12 mouse cellular contexts compared by ENCODE assay signal in genomic region chr5:91075021-91075420, GRCm38 (mm10). TPM values are rescaled to one million over a fixed set of nuclear protein-coding genes. Genes with fewer than 3 reads are reported as not detected.
A peak's percentile ranks its signal among the peaks of the same experiment; 100 is the strongest.
DNase-seq lines count a peak whose midpoint lies in the region; ATAC-seq and TF ChIP-seq lines count a peak whose summit lies in the region.
"Had no signal": no experiment of that assay in that cellular context is flagged by ENCODE, and none has a peak within 500 bp of the region (broad histone marks: within the 10 kb centered on the region; RNA-seq: fewer than 3 reads in every experiment).

No protein-coding gene starts in this region.

- TF ChIP-seq POLR2A in embryonic fibroblast, embryonic 13.5 days (IDR thresholded peaks at IDR 0.05; ENCODE audit: low read depth, low read length): no peak
- TF ChIP-seq POLR2A in small intestine, adult 2 months (IDR thresholded peaks at IDR 0.05; ENCODE audit: low read depth, low read length): no peak

- no peaks in the 10 kb centered on the region for H3K9me3 ChIP-seq in kidney, embryonic 16.5 days (ENCODE audit: low read length)
- no peaks in the 10 kb centered on the region for H3K9me3 ChIP-seq in intestine, embryonic 16.5 days (ENCODE audit: control insufficient read depth, low read length)

- no peaks in the 10 kb centered on the region for H3K36me3 ChIP-seq in kidney, embryonic 16.5 days (ENCODE audit: insufficient read depth, low read length)
- no peaks in the 10 kb centered on the region for H3K36me3 ChIP-seq in intestine, embryonic 16.5 days (ENCODE audit: control insufficient read depth, insufficient read depth, low read length)
- H3K36me3 ChIP-seq in small intestine, adult 2 months (ENCODE audit: control insufficient read depth, insufficient read depth, low read length): no peaks in the 10 kb centered on the region

- no peak for DNase-seq in kidney, postnatal 14 days
- no peak for DNase-seq in spleen, postnatal 10 days (ENCODE audit: low spot score in 2 of 2)
- no peak for DNase-seq in layer of hippocampus, postnatal 36 days
- DNase-seq in cerebellum, adult 11-12 months: no peak

- no peak for TF ChIP-seq CTCF in embryonic fibroblast, embryonic 13.5 days (IDR thresholded peaks at IDR 0.05; ENCODE audit: borderline replicate concordance, insufficient read depth, low read length)
- no peak for TF ChIP-seq CTCF in small intestine, adult 2 months (IDR thresholded peaks at IDR 0.05; ENCODE audit: extremely low read depth, insufficient read length, insufficient replicate concordance, low read depth, low read length)

- no peak overlapping the region for H3K9ac ChIP-seq in kidney, embryonic 16.5 days (replicated peaks; ENCODE audit: low read length)
- H3K9ac ChIP-seq in intestine, embryonic 16.5 days (ENCODE audit: low read depth, low read length): no peak overlapping the region

- 0 out of 2 replicates have a peak, but pooled peaks cover 6% of the 10 kb centered on the region for H3K4me1 ChIP-seq in kidney, embryonic 16.5 days (ENCODE audit: insufficient read depth, low read length)
- H3K4me1 ChIP-seq in embryonic fibroblast, embryonic 13.5 days (ENCODE audit: control insufficient read depth, insufficient read depth, low read length): peaks cover 3% of the 10 kb centered on the region
- peaks cover 15% of the 10 kb centered on the region for H3K4me1 ChIP-seq in intestine, embryonic 16.5 days (ENCODE audit: control insufficient read depth, insufficient read depth, low read length)
- H3K4me1 ChIP-seq in small intestine, adult 2 months (ENCODE audit: control insufficient read depth, insufficient read depth, insufficient read length, low read length): peaks cover 10% of the 10 kb centered on the region

- H3K27me3 ChIP-seq in kidney, embryonic 16.5 days (ENCODE audit: insufficient read depth, low read length): peaks cover 26% of the 10 kb centered on the region
- no peaks in the 10 kb centered on the region for H3K27me3 ChIP-seq in intestine, embryonic 16.5 days (replicated peaks; ENCODE audit: control insufficient read depth, insufficient read depth, low read length)
- no peaks in the 10 kb centered on the region for H3K27me3 ChIP-seq in small intestine, adult 2 months (ENCODE audit: control insufficient read depth, insufficient read depth, low read length)

- peak; percentile 46; the same call in 1 of the 2 replicates for ATAC-seq in kidney, embryonic 16.5 days (ENCODE audit: low FRiP score, low TSS enrichment)
- ATAC-seq in intestine, embryonic 16.5 days: peak; percentile 94

- H3K4me3 ChIP-seq in kidney, embryonic 16.5 days (ENCODE audit: low read length): no peak overlapping the region
- H3K4me3 ChIP-seq in embryonic fibroblast, embryonic 13.5 days (ENCODE audit: insufficient read depth, low read length): peak overlapping the region; percentile 61
- H3K4me3 ChIP-seq in intestine, embryonic 16.5 days (ENCODE audit: low read length): peak overlapping the region; percentile 45
- H3K4me3 ChIP-seq in small intestine, adult 2 months (ENCODE audit: low read depth, low read length): peak overlapping the region; percentile 68

- no peak overlapping the region for H3K27ac ChIP-seq in kidney, embryonic 16.5 days (ENCODE audit: low read length)
- peak overlapping the region; percentile 77 for H3K27ac ChIP-seq in embryonic fibroblast, embryonic 13.5 days (ENCODE audit: insufficient read depth, low read length)
- peak overlapping the region; percentile 50; the same call in 1 of the 2 replicates for H3K27ac ChIP-seq in intestine, embryonic 16.5 days (ENCODE audit: low read length)
- peak overlapping the region; percentile 75 for H3K27ac ChIP-seq in small intestine, adult 2 months (ENCODE audit: insufficient read depth, low read depth, low read length)

- peak overlapping the region; percentile 61; the same call in 1 of the 2 replicates for H3K4me2 ChIP-seq in kidney, embryonic 16.5 days (replicated peaks; ENCODE audit: low read depth, low read length)
- H3K4me2 ChIP-seq in intestine, embryonic 16.5 days (ENCODE audit: low read depth, low read length): peak overlapping the region; percentile 59

- 48% methylated on average over 1 of the region's 1 CpGs for WGBS in kidney, embryonic 16.5 days
- 47% methylated on average over 1 of the region's 1 CpGs for WGBS in intestine, embryonic 16.5 days
- WGBS in small intestine, adult 2 months: 19% methylated on average over 1 of the region's 1 CpGs

RNA-seq across cellular contexts. Expression of gene Ereg, which starts 0.6 kb away (rescaled TPM):
- not detected in 2 replicates for polyA plus RNA-seq in kidney, embryonic 16.5 days (2015; fragmentation: Nextera tagmentation; extraction: Ambion mirVana)
- 15.9 and 31.8 TPM in 2 replicates for polyA plus RNA-seq in embryonic fibroblast, embryonic 13.5 days (2011; ENCODE audit: insufficient read length, low read depth, missing spikeins)
- polyA plus RNA-seq in intestine, embryonic 16.5 days (2015; fragmentation: Nextera tagmentation; extraction: Ambion mirVana): 1.3 and 1.5 TPM in 2 replicates
- polyA plus RNA-seq in small intestine, adult 2 months (2012; rRNA removed): 0.90 and 1.8 TPM in 2 replicates
- not detected for total RNA-seq in layer of hippocampus, postnatal 36 days (2021)
- total RNA-seq: hematopoietic stem cell, adult 5-6 weeks had no signal
- polyA plus RNA-seq: neural tube, embryonic 14.5 days had no signal

RNA-seq across cellular contexts. Expression of gene Epgn, which starts 47.8 kb away (rescaled TPM):
- polyA plus RNA-seq in kidney, embryonic 16.5 days (2015; fragmentation: Nextera tagmentation; extraction: Ambion mirVana): 0.09 and 0.11 TPM in 2 replicates
- polyA plus RNA-seq in embryonic fibroblast, embryonic 13.5 days (2011; ENCODE audit: insufficient read length, low read depth, missing spikeins): not detected in 2 replicates
- 0.10 TPM in 1 of 2 replicates, not detected in the other for polyA plus RNA-seq in intestine, embryonic 16.5 days (2015; fragmentation: Nextera tagmentation; extraction: Ambion mirVana)
- not detected in 2 replicates for polyA plus RNA-seq in small intestine, adult 2 months (2012; rRNA removed)
- total RNA-seq in layer of hippocampus, postnatal 36 days (2021): under 1 TPM; 0.35 to 0.45 TPM
- total RNA-seq: ES-E14; hematopoietic stem cell, adult 5-6 weeks; liver, adult 2 months had no signal
- polyA plus RNA-seq: liver, adult 2 months had no signal
